Mouse (Mus musculus): ENCODE measurements around the gene Ctsk. TPM values are rescaled to one million over a fixed set of nuclear protein-coding genes. Genes with fewer than 3 reads are reported as not detected.

Gene Ctsk
- polyA plus RNA-seq, 1 experiment from 2014 or later: 18.4 TPM

DNA sequence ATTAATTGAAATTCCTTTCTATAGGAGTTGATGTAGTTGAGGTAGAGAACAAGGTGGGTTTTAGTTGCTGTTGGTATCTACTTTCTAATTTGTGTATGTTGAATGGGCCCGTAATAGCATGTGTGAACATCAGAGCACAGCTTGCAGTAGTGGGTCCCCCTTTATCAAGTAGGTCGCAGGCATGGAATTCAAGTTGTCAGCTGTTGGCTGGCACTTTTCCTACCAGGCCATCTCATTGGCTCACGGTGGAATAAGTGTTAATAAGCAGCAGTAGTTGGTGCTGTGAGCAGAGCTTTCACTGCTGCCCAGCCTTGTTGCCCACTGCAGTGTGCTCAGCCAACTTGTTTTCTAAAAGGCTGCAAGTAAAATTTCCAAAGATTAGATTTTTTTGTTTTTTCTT is 10.4 kb upstream of the Ctsk start:
- no peak overlapping the region for H3K9ac ChIP-seq (ENCODE audit: low read length)
- H3K27ac ChIP-seq (ENCODE audit: low read length): no peak overlapping the region
- peaks cover 40% of the 10 kb centered on the region for H3K36me3 ChIP-seq (ENCODE audit: control insufficient read depth, insufficient read depth)
- no peak for ATAC-seq (replicated peaks; ENCODE audit: extremely low read depth, insufficient read depth, low FRiP score)
- WGBS: 56% methylated on average over 3 of the region's 3 CpGs
- no peaks in the 10 kb centered on the region for H3K4me1 ChIP-seq (ENCODE audit: control insufficient read depth, insufficient read depth, low read length)
- no peak overlapping the region for H3K4me3 ChIP-seq (ENCODE audit: low read length)
- no peaks in the 10 kb centered on the region for H3K9me3 ChIP-seq (replicated peaks; ENCODE audit: control insufficient read depth, low read length)
- no peak overlapping the region for H3K4me2 ChIP-seq (ENCODE audit: low read depth, low read length)
- no peaks in the 10 kb centered on the region for H3K27me3 ChIP-seq (ENCODE audit: control insufficient read depth, insufficient read depth, low read length)

DNA sequence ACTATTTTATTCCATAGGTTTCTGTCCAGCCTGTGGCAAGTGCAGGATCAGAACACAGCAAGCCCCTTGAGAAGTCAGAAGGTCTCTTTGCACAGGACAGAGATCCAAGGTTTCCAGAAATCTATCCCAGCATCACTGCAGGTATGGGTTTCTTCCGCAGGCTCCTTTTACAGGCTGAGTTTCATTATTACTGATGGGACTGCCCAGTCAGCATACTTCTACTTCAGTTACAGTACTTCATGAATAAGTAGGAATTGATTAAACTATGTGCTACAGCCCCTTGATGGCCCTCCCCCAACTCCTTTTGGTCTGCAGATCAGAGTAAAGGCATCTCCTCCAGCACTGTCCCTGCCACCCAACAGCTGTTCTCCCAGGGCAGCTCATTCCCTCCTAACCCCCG is 8.8 kb upstream of the Ctsk start:
- 94% methylated on average over 2 of the region's 2 CpGs for WGBS
- no peaks in the 10 kb centered on the region for H3K4me1 ChIP-seq (ENCODE audit: control insufficient read depth, insufficient read depth, low read length)
- no peaks in the 10 kb centered on the region for H3K9me3 ChIP-seq (replicated peaks; ENCODE audit: control insufficient read depth, low read length)
- ATAC-seq (replicated peaks; ENCODE audit: extremely low read depth, insufficient read depth, low FRiP score): no peak
- H3K4me3 ChIP-seq (ENCODE audit: low read length): no peak overlapping the region
- no peaks in the 10 kb centered on the region for H3K27me3 ChIP-seq (ENCODE audit: control insufficient read depth, insufficient read depth, low read length)
- no peak overlapping the region for H3K9ac ChIP-seq (ENCODE audit: low read length)
- peaks cover 51% of the 10 kb centered on the region for H3K36me3 ChIP-seq (ENCODE audit: control insufficient read depth, insufficient read depth)
- H3K27ac ChIP-seq (ENCODE audit: low read length): no peak overlapping the region
- no peak overlapping the region for H3K4me2 ChIP-seq (ENCODE audit: low read depth, low read length)

DNA sequence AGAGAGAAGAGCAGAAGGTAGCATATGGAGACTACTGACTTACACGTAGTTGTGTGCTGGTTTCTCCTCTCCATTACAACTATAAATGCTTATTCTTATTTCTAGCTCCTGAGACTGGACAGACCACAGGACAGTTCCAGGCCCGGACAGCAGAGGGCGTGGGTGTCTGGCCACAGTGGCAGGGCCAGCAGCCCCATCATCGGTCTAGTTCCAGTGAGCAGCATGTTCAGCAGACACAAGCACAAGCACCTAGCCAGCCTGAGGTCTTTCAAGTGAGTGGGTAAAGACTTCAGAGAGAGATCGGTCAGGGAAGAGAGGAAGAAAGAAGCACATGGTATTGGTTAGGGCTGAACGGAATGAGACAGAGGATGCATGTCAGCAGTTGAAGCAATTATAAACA is 4.7 kb upstream of the Ctsk start:
- 62% methylated on average over 6 of the region's 6 CpGs for WGBS
- Histone ChIP-seq H3K9me3 (replicated peaks; ENCODE audit: control insufficient read depth, low read length) (no peaks in the 10 kb centered on the region), H3K27ac (ENCODE audit: low read length) (no peak overlapping the region), H3K36me3 (ENCODE audit: control insufficient read depth, insufficient read depth) (peaks cover 42% of the 10 kb centered on the region), H3K4me3 (ENCODE audit: low read length) (no peak overlapping the region), H3K9ac (ENCODE audit: low read length) (no peak overlapping the region), H3K27me3 (ENCODE audit: control insufficient read depth, insufficient read depth, low read length) (no peaks in the 10 kb centered on the region), H3K4me2 (ENCODE audit: low read depth, low read length) (no peak overlapping the region), H3K4me1 (ENCODE audit: control insufficient read depth, insufficient read depth, low read length) (peaks cover 6% of the 10 kb centered on the region)
- no peak for ATAC-seq (replicated peaks; ENCODE audit: extremely low read depth, insufficient read depth, low FRiP score)

DNA sequence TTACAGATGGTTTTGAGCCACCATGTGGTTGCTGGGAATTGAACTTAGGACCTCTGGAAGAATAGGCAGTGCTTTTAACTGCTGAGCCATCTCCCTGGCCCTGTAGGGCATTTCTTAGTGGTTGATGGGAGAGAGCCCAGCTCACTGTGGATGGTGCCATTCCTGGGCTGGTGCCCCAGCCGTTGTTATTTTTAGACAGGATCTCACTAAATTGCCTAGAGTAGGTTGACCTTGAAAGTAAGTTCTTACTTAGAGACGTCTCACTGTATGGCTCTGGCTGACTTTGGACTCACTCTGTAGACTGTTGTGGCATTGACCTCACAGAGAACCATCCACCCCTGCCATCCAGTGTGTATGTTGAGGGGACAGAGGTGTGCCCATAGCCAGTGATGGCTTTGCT is 827 bp upstream of the Ctsk start:
- ATAC-seq (replicated peaks; ENCODE audit: extremely low read depth, insufficient read depth, low FRiP score): peak; percentile 74; the same call in 1 of the 2 replicates

DNA sequence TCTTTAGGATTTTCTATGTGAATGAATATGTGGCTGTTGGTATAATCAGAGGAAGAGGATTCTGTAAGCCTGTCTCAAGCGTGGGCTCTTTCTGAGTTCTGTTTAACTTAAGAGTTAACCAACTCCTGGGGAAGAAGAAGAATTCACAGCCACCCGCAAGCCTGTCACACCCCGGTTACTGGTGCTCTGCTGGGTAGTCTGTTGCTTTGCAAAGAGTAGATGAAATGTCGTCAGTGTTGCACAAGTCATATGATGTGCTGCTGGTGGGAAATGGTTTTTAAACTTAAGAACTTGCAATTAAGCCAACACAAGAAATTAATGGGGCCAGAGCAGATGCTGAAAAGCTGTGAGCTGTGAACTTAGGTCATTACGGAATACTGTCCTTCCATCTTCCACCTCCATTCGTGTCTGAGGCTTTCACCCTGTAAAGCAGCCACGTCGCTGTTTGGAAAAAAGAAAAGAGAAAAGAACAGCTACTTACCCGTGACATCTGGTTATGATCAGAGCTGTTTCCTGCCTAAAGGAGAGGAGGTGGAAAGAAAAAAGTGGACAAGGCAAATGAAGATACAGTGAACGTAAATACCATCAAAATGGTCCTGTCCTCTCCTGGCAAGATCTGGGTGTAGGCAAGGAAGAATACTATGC is 562 bp downstream of the Ctsk start:
- peaks cover 16% of the 10 kb centered on the region for H3K36me3 ChIP-seq (ENCODE audit: control insufficient read depth, insufficient read depth)
- ATAC-seq (replicated peaks; ENCODE audit: extremely low read depth, insufficient read depth, low FRiP score): no peak
- H3K9ac ChIP-seq (ENCODE audit: low read length): no peak overlapping the region

More for the DNA sequence above, 827 bp upstream of the Ctsk start:
- H3K9ac ChIP-seq (ENCODE audit: low read length): no peak overlapping the region
- no peak overlapping the region for H3K4me2 ChIP-seq (ENCODE audit: low read depth, low read length)
- peak overlapping the region; percentile 75 for H3K27ac ChIP-seq (ENCODE audit: low read length)
- peaks cover 26% of the 10 kb centered on the region for H3K36me3 ChIP-seq (ENCODE audit: control insufficient read depth, insufficient read depth)
- no peaks in the 10 kb centered on the region for H3K27me3 ChIP-seq (ENCODE audit: control insufficient read depth, insufficient read depth, low read length)
- H3K4me3 ChIP-seq (ENCODE audit: low read length): no peak overlapping the region
- H3K4me1 ChIP-seq (ENCODE audit: control insufficient read depth, insufficient read depth, low read length): peaks cover 6% of the 10 kb centered on the region
- no peaks in the 10 kb centered on the region for H3K9me3 ChIP-seq (replicated peaks; ENCODE audit: control insufficient read depth, low read length)
- WGBS: 43% methylated on average over 2 of the region's 2 CpGs

DNA sequence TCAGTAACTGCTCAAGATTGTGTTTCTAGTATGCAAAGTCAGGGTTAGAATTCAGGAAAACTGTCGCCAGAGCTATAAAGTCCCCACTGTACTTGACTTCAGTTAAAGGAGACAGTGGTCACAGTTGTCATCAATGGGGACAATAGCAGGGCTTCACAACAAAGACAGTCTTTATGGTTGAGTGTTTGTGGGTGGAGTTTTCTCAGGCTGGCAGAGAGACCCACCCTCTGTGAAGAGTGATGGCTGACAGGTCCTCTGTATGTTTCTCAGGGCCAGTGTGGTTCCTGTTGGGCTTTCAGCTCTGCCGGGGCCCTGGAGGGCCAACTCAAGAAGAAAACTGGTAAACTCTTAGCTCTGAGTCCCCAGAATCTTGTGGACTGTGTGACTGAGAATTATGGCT is 3.3 kb downstream of the Ctsk start:
- Histone ChIP-seq H3K9ac (ENCODE audit: low read length) (no peak overlapping the region), H3K4me2 (ENCODE audit: low read depth, low read length) (no peak overlapping the region), H3K36me3 (ENCODE audit: control insufficient read depth, insufficient read depth) (0 out of 2 replicates have a peak, but pooled peaks cover 4% of the 10 kb centered on the region), H3K9me3 (replicated peaks; ENCODE audit: control insufficient read depth, low read length) (no peaks in the 10 kb centered on the region), H3K27ac (ENCODE audit: low read length) (no peak overlapping the region), H3K4me3 (ENCODE audit: low read length) (no peak overlapping the region), H3K27me3 (ENCODE audit: control insufficient read depth, insufficient read depth, low read length) (no peaks in the 10 kb centered on the region), H3K4me1 (ENCODE audit: control insufficient read depth, insufficient read depth, low read length) (peaks cover 6% of the 10 kb centered on the region)
- 58% methylated on average over 2 of the region's 2 CpGs for WGBS
- no peak for ATAC-seq (replicated peaks; ENCODE audit: extremely low read depth, insufficient read depth, low FRiP score)

More for the DNA sequence above, 562 bp downstream of the Ctsk start:
- Histone ChIP-seq H3K4me3 (ENCODE audit: low read length) (peak overlapping the region; percentile 38), H3K4me2 (ENCODE audit: low read depth, low read length) (peak overlapping the region; percentile 41), H3K4me1 (ENCODE audit: control insufficient read depth, insufficient read depth, low read length) (peaks cover 6% of the 10 kb centered on the region), H3K27ac (ENCODE audit: low read length) (peak overlapping the region; percentile 65; the same call in 1 of the 2 replicates), H3K27me3 (ENCODE audit: control insufficient read depth, insufficient read depth, low read length) (no peaks in the 10 kb centered on the region), H3K9me3 (replicated peaks; ENCODE audit: control insufficient read depth, low read length) (no peaks in the 10 kb centered on the region)
- WGBS: 48% methylated on average over 10 of the region's 10 CpGs

DNA sequence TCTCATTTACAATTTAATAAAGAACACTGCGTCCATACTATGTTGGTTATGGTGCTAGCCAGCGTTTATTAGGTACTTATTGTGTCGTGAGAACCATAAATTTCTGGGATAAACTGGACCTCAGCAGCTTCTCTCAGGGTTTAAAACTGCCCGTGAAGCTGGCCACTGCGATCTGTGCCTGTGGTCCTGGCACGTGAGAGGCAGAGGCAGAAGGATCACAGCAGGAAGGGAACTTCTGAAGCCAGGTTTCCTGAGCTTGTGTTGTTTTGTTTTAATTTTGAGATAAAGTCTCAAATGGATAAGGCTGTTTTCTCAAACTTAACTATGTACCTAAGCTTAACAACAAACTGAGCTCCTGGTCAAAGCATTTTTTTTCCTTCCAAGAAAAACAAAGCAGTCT is 10.3 kb downstream of the Ctsk start:
- H3K4me3 ChIP-seq (ENCODE audit: low read length): no peak overlapping the region
- no peaks in the 10 kb centered on the region for H3K9me3 ChIP-seq (replicated peaks; ENCODE audit: control insufficient read depth, low read length)
- no peak overlapping the region for H3K27ac ChIP-seq (ENCODE audit: low read length)
- no peak overlapping the region for H3K4me2 ChIP-seq (ENCODE audit: low read depth, low read length)
- no peak overlapping the region for H3K9ac ChIP-seq (ENCODE audit: low read length)
- no peak; the same call in 1 of the 2 replicates for ATAC-seq (replicated peaks; ENCODE audit: extremely low read depth, insufficient read depth, low FRiP score)
- WGBS: 66% methylated on average over 6 of the region's 6 CpGs
- H3K4me1 ChIP-seq (ENCODE audit: control insufficient read depth, insufficient read depth, low read length): no peaks in the 10 kb centered on the region
- H3K27me3 ChIP-seq (ENCODE audit: control insufficient read depth, insufficient read depth, low read length): no peaks in the 10 kb centered on the region
- 0 out of 2 replicates have a peak, but pooled peaks cover 4% of the 10 kb centered on the region for H3K36me3 ChIP-seq (ENCODE audit: control insufficient read depth, insufficient read depth)

DNA sequence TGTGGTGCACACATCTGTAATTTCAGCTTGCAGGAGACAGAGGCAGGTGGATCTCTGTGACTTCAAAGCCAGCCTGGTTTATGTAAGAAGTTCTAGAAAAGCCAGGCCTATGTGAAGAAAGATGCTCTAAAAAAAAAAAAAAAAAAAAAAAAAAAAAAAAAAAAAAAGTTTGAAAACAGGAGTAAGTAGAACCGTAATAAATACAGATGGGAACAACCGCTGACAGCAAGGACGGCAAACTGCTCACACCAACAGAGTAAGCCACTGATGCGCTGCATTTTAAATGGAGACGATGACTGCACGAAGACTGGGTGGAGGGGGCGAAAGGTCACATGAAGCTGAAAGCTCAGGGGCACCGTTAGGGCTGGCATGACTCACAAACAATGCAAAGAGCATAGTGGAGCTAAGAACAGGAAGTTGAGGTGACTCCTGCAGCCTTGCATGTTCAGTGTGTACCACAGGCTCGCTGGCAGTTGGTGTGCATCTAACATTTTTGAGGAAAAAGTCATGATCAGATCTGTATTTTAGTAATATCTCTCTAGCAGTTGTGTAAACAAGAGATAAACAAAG is 12.6 kb downstream of the Ctsk start:
- 70% methylated on average over 9 of the region's 9 CpGs for WGBS
- no peak; the same call in 1 of the 2 replicates for ATAC-seq (replicated peaks; ENCODE audit: extremely low read depth, insufficient read depth, low FRiP score)

DNA sequence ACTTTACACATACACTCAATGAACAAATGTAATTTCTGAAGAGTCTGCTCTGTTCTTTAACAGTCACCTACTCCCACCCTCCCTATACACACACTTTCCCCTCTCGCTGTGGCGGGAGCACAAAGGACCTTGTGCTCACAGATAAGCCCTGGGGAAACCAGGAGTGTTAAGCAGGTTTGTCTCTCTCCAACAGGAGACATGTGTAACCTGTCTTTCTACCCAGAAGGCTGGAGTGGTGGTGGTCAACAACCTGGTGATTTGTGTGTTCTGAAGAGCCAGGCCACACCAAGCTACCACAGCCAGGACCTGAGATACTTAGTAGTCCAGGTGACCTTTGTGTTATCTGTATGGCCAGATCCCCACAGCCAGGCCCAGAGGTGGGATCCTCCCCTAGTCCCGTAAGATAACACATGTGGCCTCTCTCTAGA is 17.6 kb downstream of the Ctsk start:
- no peak overlapping the region for H3K9ac ChIP-seq (ENCODE audit: low read length)
- ATAC-seq (replicated peaks; ENCODE audit: extremely low read depth, insufficient read depth, low FRiP score): no peak
- H3K9me3 ChIP-seq (replicated peaks; ENCODE audit: control insufficient read depth, low read length): no peaks in the 10 kb centered on the region
- H3K4me3 ChIP-seq (ENCODE audit: low read length): no peak overlapping the region
- no peak overlapping the region for H3K27ac ChIP-seq (ENCODE audit: low read length)
- H3K36me3 ChIP-seq (ENCODE audit: control insufficient read depth, insufficient read depth): no peaks in the 10 kb centered on the region
- H3K4me1 ChIP-seq (ENCODE audit: control insufficient read depth, insufficient read depth, low read length): peaks cover 4% of the 10 kb centered on the region
- no peaks in the 10 kb centered on the region for H3K27me3 ChIP-seq (ENCODE audit: control insufficient read depth, insufficient read depth, low read length)
- H3K4me2 ChIP-seq (ENCODE audit: low read depth, low read length): no peak overlapping the region
- 76% methylated on average over 3 of the region's 3 CpGs for WGBS

More for the DNA sequence above, 12.6 kb downstream of the Ctsk start:
- H3K27ac ChIP-seq (ENCODE audit: low read length): no peak overlapping the region
- no peaks in the 10 kb centered on the region for H3K4me1 ChIP-seq (ENCODE audit: control insufficient read depth, insufficient read depth, low read length)
- H3K4me3 ChIP-seq (ENCODE audit: low read length): no peak overlapping the region
- no peak overlapping the region for H3K9ac ChIP-seq (ENCODE audit: low read length)
- H3K27me3 ChIP-seq (ENCODE audit: control insufficient read depth, insufficient read depth, low read length): no peaks in the 10 kb centered on the region
- no peak overlapping the region for H3K4me2 ChIP-seq (ENCODE audit: low read depth, low read length)
- no peaks in the 10 kb centered on the region for H3K36me3 ChIP-seq (ENCODE audit: control insufficient read depth, insufficient read depth)
- no peaks in the 10 kb centered on the region for H3K9me3 ChIP-seq (replicated peaks; ENCODE audit: control insufficient read depth, low read length)

Data from heart, embryonic 16.5 days (tissue).